Mouse (Mus musculus): ENCODE data around the gene Cyp2c54. TPM values are rescaled to one million over a fixed set of nuclear protein-coding genes. Genes with fewer than 3 reads are reported as not detected.
"Not testable (repeated sequence)": the region's sequence is repeated elsewhere in the genome, so short reads cannot be mapped to it uniquely, and the experiment has no call there.

The Cyp2c54 gene
- 1 to 10 TPM in 1 of 2 experiments, not detected in 1; 2.6 TPM for total RNA-seq (2021)
- long read RNA-seq, experiment 1, partial matches to known transcripts = 1 of 4 reads
- long read RNA-seq, experiment 1, other reads (novel, unspliced or antisense) = 1 of 4 reads
- long read RNA-seq, experiment 2 = 0 reads

DNA sequence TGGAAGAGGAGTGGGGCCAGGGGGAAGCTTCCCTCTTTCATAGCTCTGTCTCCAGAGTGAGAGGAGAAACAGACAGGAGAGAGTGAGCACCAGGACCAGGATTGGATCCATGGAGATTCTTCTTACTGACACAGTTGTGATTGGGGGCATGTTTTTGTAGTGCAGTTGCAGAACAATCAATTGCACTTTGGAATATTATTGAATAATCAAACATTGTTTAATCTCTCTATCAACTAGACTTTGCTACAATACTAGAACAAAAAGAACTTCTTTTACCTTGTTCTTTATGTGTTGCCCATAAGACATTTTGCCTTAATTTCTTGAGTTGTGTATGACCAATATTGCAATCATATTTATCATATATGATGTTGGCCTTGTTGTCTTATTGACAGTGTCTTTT is at the start of gene Cyp2c54:
Cyp2c54 (minus strand) TSS at position 127 of the 400 bp plus-strand sequence.
- DNase-seq (ENCODE audit: low spot score in 2 of 2) = no peak

DNA sequence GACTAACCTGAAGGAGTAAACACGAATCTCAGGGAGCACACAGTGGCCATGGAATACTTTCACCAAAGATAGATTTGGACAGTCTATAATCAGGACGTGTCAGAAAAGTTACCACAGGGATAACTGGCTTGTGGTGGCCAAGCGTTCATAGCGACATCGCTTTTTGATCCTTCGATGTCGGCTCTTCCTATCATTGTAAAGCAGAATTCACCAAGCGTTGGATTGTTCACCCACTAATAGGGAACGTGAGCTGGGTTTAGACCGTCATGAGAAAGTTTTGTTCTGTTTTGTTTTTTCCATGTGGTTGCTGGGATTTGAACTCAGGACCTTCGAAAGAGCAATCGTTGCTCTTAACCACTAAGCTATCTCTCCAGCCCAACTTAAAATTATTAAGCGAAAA is 46.0 kb upstream of the Cyp2c54 start:
- DNase-seq (ENCODE audit: low spot score in 2 of 2) = not testable (repeated sequence)

DNA sequence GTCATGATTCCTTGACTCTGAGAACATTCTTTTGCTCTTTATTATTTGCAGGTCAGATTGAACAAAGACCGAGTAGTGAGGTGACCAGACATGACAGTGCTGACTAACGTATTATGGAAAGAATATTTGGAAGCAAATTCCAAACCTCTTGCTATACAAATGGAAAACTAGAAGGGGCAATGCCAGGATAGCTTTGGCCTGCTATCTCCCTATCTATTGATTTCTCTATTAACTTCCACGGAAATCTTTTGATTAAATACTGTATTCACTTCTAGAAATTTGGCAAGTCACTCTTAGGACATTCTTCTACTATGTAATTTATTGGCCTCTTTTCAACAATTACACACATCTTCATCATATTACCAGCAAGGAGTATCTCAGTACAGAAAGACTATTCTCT is 17.5 kb upstream of the Cyp2c54 start:
- no peak for DNase-seq (ENCODE audit: low spot score in 2 of 2)

GRCm38 (mm10) chr19:40089421-40089820 is 15.8 kb upstream of the Cyp2c54 start, which contains the start of gene Cyp2c50:
TSS of gene Cyp2c50 (plus strand) at chr19:40089688.
- not testable (repeated sequence) for DNase-seq (ENCODE audit: low spot score in 2 of 2)

DNA sequence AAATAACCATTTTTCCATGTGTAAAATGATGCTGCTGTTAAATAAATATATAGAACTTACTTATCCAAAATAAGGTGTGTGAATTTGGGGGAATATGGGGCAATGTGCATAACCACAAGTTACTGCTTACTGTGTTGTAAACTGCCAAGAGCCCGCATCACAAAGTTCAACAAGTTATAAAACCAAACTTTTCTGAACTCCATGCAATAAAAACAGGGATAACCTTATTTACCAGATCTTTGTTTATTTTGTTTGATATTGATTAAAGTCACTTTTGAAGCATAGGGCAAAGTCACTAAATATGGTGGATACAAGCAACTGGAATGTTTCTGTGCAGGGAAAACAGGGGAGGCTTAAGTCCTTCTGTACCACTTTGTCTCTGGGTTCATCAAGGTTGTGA is 14.8 kb upstream of the Cyp2c54 start:
- no peak for DNase-seq (ENCODE audit: low spot score in 2 of 2)

DNA sequence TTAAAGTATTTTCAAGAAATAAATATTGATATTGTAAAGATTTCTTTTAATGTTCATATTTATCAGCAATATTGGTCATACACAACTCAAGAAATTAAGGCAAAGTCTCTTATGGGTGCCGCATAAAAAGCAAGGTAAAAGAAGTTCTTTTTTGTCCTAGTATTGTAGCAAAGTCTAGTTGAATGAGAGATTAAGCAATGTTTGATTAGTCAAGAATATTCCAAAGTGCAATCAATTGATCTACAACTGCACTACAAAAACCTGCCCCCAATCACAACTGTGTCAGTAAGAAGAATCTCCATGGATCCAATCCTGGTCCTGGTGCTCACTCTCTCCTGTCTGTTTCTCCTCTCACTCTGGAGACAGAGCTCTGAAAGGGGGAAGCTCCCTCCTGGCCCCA is 81.5 kb downstream of the Cyp2c54 start, which contains the start of gene Cyp2c37:
Cyp2c37 (plus strand) TSS at position 285 of the 400 bp plus-strand sequence.
- not testable (repeated sequence) for DNase-seq (ENCODE audit: low spot score in 2 of 2)

DNA sequence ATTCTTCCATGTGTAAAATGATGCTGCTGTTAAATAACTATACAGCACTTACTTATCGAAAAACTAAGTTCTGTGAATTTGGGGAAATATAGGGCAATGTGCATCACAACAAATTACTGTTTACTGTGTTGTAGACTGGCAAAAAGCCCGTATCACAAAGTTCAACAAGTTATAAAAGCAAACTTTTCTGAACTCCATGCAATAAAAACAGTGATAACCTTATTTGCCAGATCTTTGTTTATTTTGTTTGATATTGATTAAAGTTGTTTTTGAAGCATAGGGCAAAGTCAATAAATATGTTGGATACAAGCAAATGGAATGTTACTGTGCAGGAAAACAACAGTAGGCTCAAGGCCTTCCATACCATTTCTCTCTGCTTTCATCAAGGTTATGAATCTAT is 84.2 kb downstream of the Cyp2c54 start:
- DNase-seq (ENCODE audit: low spot score in 2 of 2) = no peak

Other genes with a start within 250 kb of the Cyp2c54 start
- gene Cyp2c69, start 187.0 kb downstream of the Cyp2c54 start, total RNA-seq (2021) = 10 to 100 TPM in 1 of 2 experiments, under 1 TPM in 1; 0.45 to 21.8 TPM
- 10 to 100 TPM in 1 of 2 experiments, under 1 TPM in 1; 0.36 to 13.7 TPM for gene Cyp2c37, start 81.4 kb downstream of the Cyp2c54 start, total RNA-seq (2021)
- gene Cyp2c50, start 15.9 kb upstream of the Cyp2c54 start, total RNA-seq (2021) = 1 to 10 TPM in 1 of 2 experiments, not detected in 1; 2.8 TPM
- 10 to 100 TPM in 1 of 2 experiments, 1 to 10 TPM in 1; 1.3 to 11.1 TPM for gene Cyp2c70, start 113.5 kb upstream of the Cyp2c54 start, total RNA-seq (2021)
- 10 to 100 TPM; 39.4 to 44.8 TPM for gene Pdlim1, start 198.0 kb upstream of the Cyp2c54 start, total RNA-seq (2021)

Measured in adrenal gland, postnatal 4 days (tissue).